Mouse (Mus musculus): ENCODE data around the gene Cdc42bpa.

Cdc42bpa gene

GRCm38 (mm10) chr1:179959721-179960542, at the start of gene Cdc42bpa:
Gene Cdc42bpa (plus strand): TSS chr1:179960472.
- no peak for DNase-seq (ENCODE audit: extremely low read depth, low read depth, low spot score)

GRCm38 (mm10) chr1:179913471-179913870, 46.8 kb upstream of the Cdc42bpa start:
- no peak for DNase-seq (ENCODE audit: extremely low read depth, low read depth, low spot score)

GRCm38 (mm10) chr1:179917036-179917435, 43.2 kb upstream of the Cdc42bpa start:
- no peak for DNase-seq (ENCODE audit: extremely low read depth, low read depth, low spot score)

- DNase-seq (ENCODE audit: extremely low read depth, low read depth, low spot score), result no peak
Observed at GRCm38 (mm10) chr1:179917481-179917880, 42.8 kb upstream of the Cdc42bpa start.

GRCm38 (mm10) chr1:179919656-179920436, 40.4 kb upstream of the Cdc42bpa start:
- no peak for DNase-seq (ENCODE audit: extremely low read depth, low read depth, low spot score)

GRCm38 (mm10) chr1:179923661-179924405, 36.4 kb upstream of the Cdc42bpa start:
- DNase-seq (ENCODE audit: extremely low read depth, low read depth, low spot score), result no peak

- no peak for DNase-seq (ENCODE audit: extremely low read depth, low read depth, low spot score)
Observed at GRCm38 (mm10) chr1:179926240-179926639, 34.0 kb upstream of the Cdc42bpa start.

- no peak for DNase-seq (ENCODE audit: extremely low read depth, low read depth, low spot score)
Observed at GRCm38 (mm10) chr1:179927102-179927501, 33.2 kb upstream of the Cdc42bpa start.

- DNase-seq (ENCODE audit: extremely low read depth, low read depth, low spot score), result no peak
Observed at GRCm38 (mm10) chr1:179928822-179929221, 31.4 kb upstream of the Cdc42bpa start.

- no peak for DNase-seq (ENCODE audit: extremely low read depth, low read depth, low spot score)
Observed at GRCm38 (mm10) chr1:179931247-179931646, 29.0 kb upstream of the Cdc42bpa start.

- no peak for DNase-seq (ENCODE audit: extremely low read depth, low read depth, low spot score)
Observed at GRCm38 (mm10) chr1:179934064-179934463, 26.2 kb upstream of the Cdc42bpa start.

GRCm38 (mm10) chr1:179940071-179940786, 20.0 kb upstream of the Cdc42bpa start:
- no peak for DNase-seq (ENCODE audit: extremely low read depth, low read depth, low spot score)

- DNase-seq (ENCODE audit: extremely low read depth, low read depth, low spot score), result no peak
Observed at GRCm38 (mm10) chr1:179940787-179941352, 19.4 kb upstream of the Cdc42bpa start.

GRCm38 (mm10) chr1:179945017-179945416, 15.3 kb upstream of the Cdc42bpa start:
- no peak for DNase-seq (ENCODE audit: extremely low read depth, low read depth, low spot score)

- no peak for DNase-seq (ENCODE audit: extremely low read depth, low read depth, low spot score)
Observed at GRCm38 (mm10) chr1:179946616-179947015, 13.7 kb upstream of the Cdc42bpa start.

- DNase-seq (ENCODE audit: extremely low read depth, low read depth, low spot score), result no peak
Observed at GRCm38 (mm10) chr1:179947653-179948052, 12.6 kb upstream of the Cdc42bpa start.

GRCm38 (mm10) chr1:179951597-179951996, 8.7 kb upstream of the Cdc42bpa start:
- no peak for DNase-seq (ENCODE audit: extremely low read depth, low read depth, low spot score)

GRCm38 (mm10) chr1:179953251-179953650, 7.0 kb upstream of the Cdc42bpa start:
- DNase-seq (ENCODE audit: extremely low read depth, low read depth, low spot score), result peak; percentile 89

GRCm38 (mm10) chr1:179957431-179957830, 2.8 kb upstream of the Cdc42bpa start:
- no peak for DNase-seq (ENCODE audit: extremely low read depth, low read depth, low spot score)
